Mouse (Mus musculus) neural tube, embryonic 10.5 days (tissue): ENCODE measurements around the gene Lrp10.

Experiments used
- DNase-seq: peaks from one replicate; pipeline ENCODE4 v3.0.0-alpha.2; 2017; ENCODE audit warnings: low spot score; ENCODE audit errors: extremely low spot score

Lrp10 gene

GRCm38 (mm10) chr14:54463959-54464292, at the start of gene Lrp10:
Lrp10 (plus strand) TSS chr14:54464137.
- DNase-seq: peak; percentile 88

GRCm38 (mm10) chr14:54415241-54416020, 48.5 kb upstream of the Lrp10 start:
- peak; percentile 30 for DNase-seq

GRCm38 (mm10) chr14:54416229-54416775, 47.6 kb upstream of the Lrp10 start:
- no peak for DNase-seq

GRCm38 (mm10) chr14:54416830-54417229, 47.1 kb upstream of the Lrp10 start:
- no peak for DNase-seq

- DNase-seq: peak; percentile 51
Observed at GRCm38 (mm10) chr14:54417623-54418081, 46.3 kb upstream of the Lrp10 start, which contains the start of gene Slc7a7. Slc7a7 (minus strand) TSS chr14:54417780.

- peak; percentile 26 for DNase-seq
Observed at GRCm38 (mm10) chr14:54421014-54421413, 42.9 kb upstream of the Lrp10 start.

GRCm38 (mm10) chr14:54423406-54423805, 40.5 kb upstream of the Lrp10 start:
- no peak for DNase-seq

- DNase-seq: no peak
Observed at GRCm38 (mm10) chr14:54424634-54425033, 39.3 kb upstream of the Lrp10 start.

GRCm38 (mm10) chr14:54425540-54425939, 38.4 kb upstream of the Lrp10 start:
- no peak for DNase-seq

- no peak for DNase-seq
Observed at GRCm38 (mm10) chr14:54426003-54426688, 37.8 kb upstream of the Lrp10 start.

GRCm38 (mm10) chr14:54426689-54427398, 37.1 kb upstream of the Lrp10 start, which contains the start of gene Mrpl52:
Mrpl52 (plus strand) TSS chr14:54426909.
- peak; percentile 96 for DNase-seq

- no peak for DNase-seq
Observed at GRCm38 (mm10) chr14:54427696-54428095, 36.2 kb upstream of the Lrp10 start.

GRCm38 (mm10) chr14:54428421-54428820, 35.5 kb upstream of the Lrp10 start:
- DNase-seq: no peak

- peak; percentile 13 for DNase-seq
Observed at GRCm38 (mm10) chr14:54429332-54430093, 34.4 kb upstream of the Lrp10 start.

GRCm38 (mm10) chr14:54430406-54431145, 33.4 kb upstream of the Lrp10 start:
- peak; percentile 50 for DNase-seq

GRCm38 (mm10) chr14:54431334-54432077, 32.4 kb upstream of the Lrp10 start, which contains the start of gene Mmp14:
Mmp14 (plus strand) TSS chr14:54431612.
- DNase-seq: peak; percentile 80

- DNase-seq: peak; percentile 68
Observed at GRCm38 (mm10) chr14:54432078-54432836, 31.7 kb upstream of the Lrp10 start.
